Mouse (Mus musculus) heart, adult 2 months (tissue): ENCODE data around the gene Kcnh1.

Experiments used
- CTCF ChIP-seq: fragments of 200-600 bp; IDR thresholded peaks from 2 replicates; pipeline ENCODE4 v1.8.1; 2022; ENCODE audit warnings: antibody characterized with exemption, mild to moderate bottlenecking, moderate library complexity
- POLR2A ChIP-seq: fragments of 200-500 bp; IDR thresholded peaks from 2 replicates; pipeline ENCODE4 v1.6.1; 2011; ENCODE audit warnings: mild to moderate bottlenecking, low read depth, low read length, control low read depth; ENCODE audit not compliant: insufficient read depth

GRCm38 (mm10) chr1:192189056-192189455 is 1.5 kb upstream of the Kcnh1 start:
- TF ChIP-seq CTCF = peak; percentile 77
- no peak for TF ChIP-seq POLR2A
